Mouse (Mus musculus) erythroblast, embryonic 14.5 days (primary cell): Measurements from ENCODE around the gene Gstt1.

Experiments used
- GATA1 ChIP-seq: IDR thresholded peaks from 2 replicates; pipeline ENCODE4 v1.6.1; 2012; ENCODE audit warnings: low read length, inconsistent platforms, mixed read lengths
- TAL1 ChIP-seq: IDR thresholded peaks from 3 replicates; pipeline ENCODE4 v1.6.1; 2012; ENCODE audit warnings: low read length, inconsistent platforms, mixed read lengths

GRCm38 (mm10) chr10:75829529-75830274, 31.3 kb upstream of the Gstt1 start:
- no peak for TF ChIP-seq TAL1
- no peak for TF ChIP-seq GATA1
